Mouse (Mus musculus) megakaryocyte-erythroid progenitor cell, adult 5 weeks (primary cell): ENCODE data around the gene Pus7. TPM values are rescaled to one million over a fixed set of nuclear protein-coding genes. Genes with fewer than 3 reads are reported as not detected.

Experiments used
- polyA plus RNA-seq: library from polyadenylated mRNA; stranded (reverse); fragments of >175 nt; gene quantifications from 2 replicates; pipeline ENCODE4 v1.2.3, GENCODE M21; 2012

The Pus7 gene
- 14.6 and 27.6 TPM in 2 replicates for polyA plus RNA-seq

GRCm38 (mm10) chr5:23782931-23783877, at the start of gene Pus7:
TSS of gene Pus7 (minus strand) at chr5:23783711.

GRCm38 (mm10) chr5:23787536-23788389, 4.3 kb upstream of the Pus7 start, which contains the start of gene Rint1:
TSS of gene Rint1 (plus strand) at chr5:23787711.

Other genes with a start within 250 kb of the Pus7 start
- 6.2 and 6.6 TPM in 2 replicates for gene Srpk2, start 99.1 kb downstream of the Pus7 start, polyA plus RNA-seq
- gene Rint1, start 4.0 kb upstream of the Pus7 start, polyA plus RNA-seq, result 12.9 and 14.0 TPM in 2 replicates
- 14.0 and 14.3 TPM in 2 replicates for gene Tomm7, start 60.5 kb upstream of the Pus7 start, polyA plus RNA-seq
- 4.7 and 5.1 TPM in 2 replicates for gene Fam126a, start 247.0 kb upstream of the Pus7 start, polyA plus RNA-seq